Mouse (Mus musculus) frontal cortex, adult (tissue): ENCODE results near the gene Ap5z1.

ENCODE experiments used
- ATAC-seq: cut with Nextera tagmentation; 2 replicates; pipeline ENCODE4 v1.9.2; 2017; ENCODE audit warnings: mild to moderate bottlenecking, moderate library complexity, mixed read lengths; ENCODE audit not compliant: low TSS enrichment

The Ap5z1 gene

DNA sequence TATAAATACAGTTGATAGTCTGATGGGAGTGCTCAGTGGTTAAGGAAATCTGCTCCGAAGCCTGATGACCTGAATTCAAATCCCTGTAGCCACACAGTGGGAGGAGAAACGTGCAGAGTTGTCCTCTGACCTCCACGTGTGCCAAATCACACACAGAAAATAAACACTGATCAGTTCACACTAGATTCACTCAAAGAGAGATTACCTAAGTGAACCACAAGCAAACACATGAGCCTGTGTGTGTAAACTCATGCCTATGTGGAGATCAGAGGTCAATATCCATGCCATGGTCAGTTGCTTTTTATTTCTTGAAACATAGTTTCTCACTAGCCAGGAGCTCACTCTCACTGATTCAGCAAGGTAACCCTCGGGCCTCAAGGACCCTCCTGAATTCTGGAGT lies 56.6 kb downstream of the Ap5z1 start:
- ATAC-seq, result no peak

DNA sequence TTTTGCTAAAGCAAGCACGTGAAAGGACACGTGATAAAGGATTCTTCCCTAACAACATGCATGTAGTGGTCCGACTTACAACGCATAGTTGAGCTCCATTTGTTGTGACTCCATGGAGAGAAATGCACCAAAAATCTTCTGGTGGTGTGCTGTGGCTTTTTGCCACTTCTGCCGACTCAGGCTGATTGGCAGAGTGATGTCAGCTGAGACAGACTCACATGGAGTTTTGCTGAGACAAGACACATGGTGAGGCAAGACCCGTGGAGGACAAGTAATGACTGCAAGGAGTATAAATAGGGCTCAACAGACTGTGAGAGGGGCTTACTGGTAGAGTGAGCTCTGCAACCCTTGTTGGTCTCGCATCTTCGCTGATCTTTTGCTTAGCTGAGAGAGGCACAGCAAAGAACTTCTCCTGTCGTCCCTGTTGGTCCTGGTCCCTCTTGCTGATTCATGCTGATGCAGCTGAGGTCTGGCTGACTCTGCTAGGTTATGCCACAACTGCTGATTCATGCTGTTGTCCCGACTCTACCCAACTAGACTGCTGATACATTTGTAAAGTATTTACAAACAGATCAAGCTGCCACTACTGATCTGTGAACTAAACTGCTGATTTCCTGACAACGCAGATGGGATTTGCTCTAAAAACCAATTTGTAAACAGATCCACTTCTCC lies 57.6 kb downstream of the Ap5z1 start:
- ATAC-seq, result no peak

DNA sequence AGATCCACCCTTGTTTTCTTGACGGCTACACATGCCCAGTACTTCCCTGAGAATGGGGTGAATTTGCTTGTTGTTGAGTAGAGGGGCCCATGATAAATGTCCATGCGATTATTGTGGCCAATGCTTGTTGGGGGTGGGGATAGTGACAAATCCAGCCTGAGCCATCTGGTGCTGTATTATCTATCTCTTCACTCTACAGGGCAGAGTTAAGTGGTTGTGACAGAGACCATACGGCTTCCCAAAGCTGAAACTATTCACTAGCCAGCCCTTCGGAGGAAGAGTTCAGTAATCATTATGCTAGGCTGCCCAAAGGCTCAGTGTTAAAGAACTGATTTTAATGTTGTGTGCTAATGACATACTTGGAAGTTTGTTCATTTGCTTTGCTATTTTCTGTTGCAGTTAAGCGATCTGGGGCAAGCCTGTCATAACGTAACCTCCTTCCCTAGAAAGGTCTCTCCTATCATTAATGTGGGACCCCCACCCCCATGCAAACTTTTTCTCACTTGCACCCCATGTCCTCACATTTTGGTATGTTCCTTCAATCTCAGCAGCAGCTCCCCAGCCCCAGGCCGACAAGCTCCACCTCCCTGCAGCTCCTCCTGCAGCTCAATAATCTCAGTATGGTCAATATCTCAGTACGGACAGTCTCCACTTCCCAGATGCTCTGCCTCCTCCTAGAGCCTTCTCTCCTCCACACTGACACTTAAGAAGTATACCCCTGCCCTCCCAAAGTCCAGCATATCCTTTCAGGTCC lies 61.1 kb downstream of the Ap5z1 start:
- ATAC-seq, result no peak
